In the genomic region with DNA sequence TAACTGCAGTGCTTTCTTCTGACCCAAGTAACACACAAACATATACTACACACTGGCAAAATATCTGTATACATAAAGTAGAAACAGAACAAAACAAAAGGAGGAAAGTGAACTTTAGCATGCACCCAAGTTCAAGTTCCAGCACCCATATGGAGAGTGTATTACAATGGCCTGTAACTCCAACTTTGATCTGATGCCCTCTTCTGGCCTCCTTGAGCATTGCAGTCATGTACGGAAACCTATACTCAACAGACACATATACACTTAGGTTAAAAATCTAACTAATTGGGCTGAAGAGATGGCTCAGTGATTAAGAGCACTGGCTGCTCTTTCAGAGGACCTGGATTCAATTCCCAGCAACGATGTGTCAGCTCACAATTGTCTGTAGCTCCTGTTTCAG, we compare ENCODE assay signal across 18 mouse cellular contexts.
A peak's percentile ranks its signal among the peaks of the same experiment; 100 is the strongest.
DNase-seq lines count a peak whose midpoint lies in the region; ATAC-seq and TF ChIP-seq lines count a peak whose summit lies in the region.
"Had no signal": no experiment of that assay in that cellular context is flagged by ENCODE, and none has a peak within 500 bp of the region (broad histone marks: within the 10 kb centered on the region; RNA-seq: fewer than 3 reads in every experiment).

No protein-coding gene starts in this region.

- no peak for TF ChIP-seq POLR2A in bone marrow macrophage, adult 2 months (IDR thresholded peaks at IDR 0.05; ENCODE audit: borderline replicate concordance, low read depth, low read length)

- intact Hi-C loops in left cerebral cortex, adult 2 months (cut with DNase I): no loop called here
- intact Hi-C loops in left cerebral cortex, postnatal 36 days (cut with DNase I): no loop called here

- DNase-seq in left cerebral cortex, adult 2 months (ENCODE audit: extremely low spot score in 1 of 2, low spot score in 2 of 2): no peak
- no peak for DNase-seq in left cerebral cortex, postnatal 36 days (ENCODE audit: low spot score in 2 of 2)
- peak; percentile 23 for DNase-seq in ES-CJ7 (ENCODE audit: low read depth, low spot score)
- peak; percentile 7 for DNase-seq in splenic B cell, adult 2 months (ENCODE audit: low read depth, low spot score)
- no peak for DNase-seq in ovary, postnatal 14 days (ENCODE audit: low spot score)
- no peak for DNase-seq in forebrain, embryonic 10.5 days (ENCODE audit: extremely low spot score, low spot score)
- DNase-seq: adrenal gland, postnatal 10 days; cerebellum, adult 9-10 months; gastrocnemius, postnatal 25 days; kidney, postnatal 14 days; right cerebral cortex, adult 18-20 months had no signal

- peaks cover 16% of the 10 kb centered on the region for H3K4me1 ChIP-seq in bone marrow macrophage, adult 2 months (ENCODE audit: control insufficient read depth, insufficient read depth, low read length)
- no peaks in the 10 kb centered on the region for H3K4me1 ChIP-seq in forebrain, embryonic 10.5 days
- H3K4me1 ChIP-seq: embryonic facial prominence, embryonic 12.5 days; forebrain, embryonic 12.5 days; lung, embryonic 15.5 days; midbrain, embryonic 13.5 days; neural tube, embryonic 12.5 days had no signal

- H3K9me3 ChIP-seq in forebrain, embryonic 10.5 days: no peaks in the 10 kb centered on the region
- H3K9me3 ChIP-seq: embryonic facial prominence, embryonic 12.5 days; forebrain, embryonic 12.5 days; lung, embryonic 15.5 days; midbrain, embryonic 13.5 days; neural tube, embryonic 12.5 days had no signal

- WGBS in forebrain, embryonic 10.5 days: 86% methylated on average over 2 of the region's 2 CpGs

- ATAC-seq in granulocyte monocyte progenitor cell, adult 5-6 weeks (replicated peaks; ENCODE audit: poor library complexity, severe bottlenecking): no peak
- ATAC-seq: midbrain, embryonic 13.5 days had no signal

- no peak overlapping the region for H3K27ac ChIP-seq in left cerebral cortex, adult 2 months
- H3K27ac ChIP-seq in bone marrow macrophage, adult 2 months (ENCODE audit: insufficient read depth, low read depth, low read length): peak overlapping the region; percentile 79
- H3K27ac ChIP-seq in forebrain, embryonic 10.5 days: no peak overlapping the region
- H3K27ac ChIP-seq: embryonic facial prominence, embryonic 12.5 days; forebrain, embryonic 12.5 days; lung, embryonic 15.5 days; midbrain, embryonic 13.5 days; neural tube, embryonic 12.5 days had no signal

- H3K4me3 ChIP-seq in left cerebral cortex, adult 2 months: no peak overlapping the region
- H3K4me3 ChIP-seq in bone marrow macrophage, adult 2 months (ENCODE audit: insufficient read depth, low read length): no peak overlapping the region
- no peak overlapping the region for H3K4me3 ChIP-seq in forebrain, embryonic 10.5 days
- H3K4me3 ChIP-seq: embryonic facial prominence, embryonic 12.5 days; forebrain, embryonic 12.5 days; lung, embryonic 15.5 days; midbrain, embryonic 13.5 days; neural tube, embryonic 12.5 days had no signal

- peak; percentile 15 for TF ChIP-seq CTCF in left cerebral cortex, adult 2 months (IDR thresholded peaks at IDR 0.05)
- TF ChIP-seq CTCF in bone marrow macrophage, adult 2 months (IDR thresholded peaks at IDR 0.05; ENCODE audit: low read depth, low read length): no peak

- no peaks in the 10 kb centered on the region for H3K36me3 ChIP-seq in splenic B cell, adult 2 months (ENCODE audit: control insufficient read depth, insufficient read depth, low read length, poor library complexity, severe bottlenecking)
- no peaks in the 10 kb centered on the region for H3K36me3 ChIP-seq in forebrain, embryonic 10.5 days (replicated peaks)
- H3K36me3 ChIP-seq: embryonic facial prominence, embryonic 12.5 days; forebrain, embryonic 12.5 days; lung, embryonic 15.5 days; midbrain, embryonic 13.5 days; neural tube, embryonic 12.5 days had no signal

- no peaks in the 10 kb centered on the region for H3K27me3 ChIP-seq in splenic B cell, adult 2 months (ENCODE audit: control insufficient read depth, insufficient read depth, low read length, poor library complexity, severe bottlenecking)
- H3K27me3 ChIP-seq in forebrain, embryonic 10.5 days (ENCODE audit: poor library complexity, severe bottlenecking): no peaks in the 10 kb centered on the region
- H3K27me3 ChIP-seq: embryonic facial prominence, embryonic 12.5 days; forebrain, embryonic 12.5 days; lung, embryonic 15.5 days; midbrain, embryonic 13.5 days; neural tube, embryonic 12.5 days had no signal

Comparison
In these comparisons a context has a peak if more than half of its experiments do, and no peak if none do; other contexts are left out.
1. DNase-seq: peak in ES-CJ7 (single experiment) and splenic B cell, adult 2 months (single experiment); none in left cerebral cortex, adult 2 months (0 of 2), left cerebral cortex, postnatal 36 days (0 of 2), ovary, postnatal 14 days (single experiment) and forebrain, embryonic 10.5 days (single experiment).